Comparison of ENCODE assay signal across 11 mouse cellular contexts in the genomic region with DNA sequence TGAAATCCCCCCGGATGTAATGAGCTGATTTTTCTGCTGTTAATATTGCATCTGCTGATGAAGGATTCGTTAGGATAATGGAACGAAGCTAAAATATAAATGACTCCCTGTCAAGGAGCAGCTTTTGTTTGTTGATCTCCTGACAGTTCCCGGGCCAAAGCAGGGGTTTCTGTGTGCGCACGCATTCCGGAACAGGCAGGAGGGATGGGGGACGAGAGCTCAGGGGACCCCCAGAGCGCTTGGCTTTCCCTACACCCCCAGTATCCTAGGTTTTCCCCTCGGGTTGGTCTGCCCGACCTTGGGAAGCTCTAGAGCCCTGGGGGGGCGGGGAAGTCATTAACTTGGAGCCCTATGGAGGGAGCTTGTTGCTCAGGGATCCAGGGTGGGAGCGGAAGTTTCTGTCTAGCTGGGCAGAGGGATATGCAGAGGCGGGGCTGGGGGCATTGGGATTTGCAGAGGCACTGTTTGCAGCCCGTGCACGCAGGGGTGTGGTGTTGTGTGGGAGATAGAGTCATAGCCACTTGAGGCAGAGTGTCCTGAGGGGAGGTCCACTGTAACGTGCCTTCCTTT.
A peak's percentile ranks its signal among the peaks of the same experiment; 100 is the strongest.
DNase-seq lines count a peak whose midpoint lies in the region; ATAC-seq and TF ChIP-seq lines count a peak whose summit lies in the region.
"Had no signal": no experiment of that assay in that cellular context is flagged by ENCODE, and none has a peak within 500 bp of the region (broad histone marks: within the 10 kb centered on the region; RNA-seq: fewer than 3 reads in every experiment).

No protein-coding gene starts in this region.

- no peak for TF ChIP-seq CTCF in kidney, postnatal 0 days (IDR thresholded peaks at IDR 0.05; ENCODE audit: low read depth)
- no peak for TF ChIP-seq CTCF in hindbrain, postnatal 0 days (IDR thresholded peaks at IDR 0.05; ENCODE audit: low read depth)

- no peaks in the 10 kb centered on the region; the same call in 1 of the 2 replicates for H3K27me3 ChIP-seq in forebrain, embryonic 11.5 days (ENCODE audit: control insufficient read depth, insufficient read depth, low read length)
- H3K27me3 ChIP-seq in forebrain, embryonic 14.5 days (replicated peaks; ENCODE audit: control insufficient read depth, insufficient read depth, low read length): 0 out of 2 replicates have a peak, but pooled peaks cover 9% of the 10 kb centered on the region
- no peaks in the 10 kb centered on the region for H3K27me3 ChIP-seq in kidney, postnatal 0 days (ENCODE audit: insufficient read depth, low read length)
- peaks cover 37% of the 10 kb centered on the region for H3K27me3 ChIP-seq in hindbrain, postnatal 0 days (ENCODE audit: insufficient read depth, low read length)
- peaks cover 33% of the 10 kb centered on the region for H3K27me3 ChIP-seq in midbrain, embryonic 15.5 days (replicated peaks)

- 21% methylated on average over 17 of the region's 17 CpGs for WGBS in forebrain, embryonic 11.5 days
- 23% methylated on average over 17 of the region's 17 CpGs for WGBS in forebrain, embryonic 14.5 days
- WGBS in kidney, postnatal 0 days: 33% methylated on average over 17 of the region's 17 CpGs
- WGBS in hindbrain, postnatal 0 days: 12% methylated on average over 16 of the region's 17 CpGs
- 17% methylated on average over 17 of the region's 17 CpGs for WGBS in midbrain, embryonic 15.5 days

- no peaks in the 10 kb centered on the region for H3K36me3 ChIP-seq in forebrain, embryonic 11.5 days (ENCODE audit: control insufficient read depth, insufficient read depth, low read length)
- H3K36me3 ChIP-seq in forebrain, embryonic 14.5 days (ENCODE audit: control insufficient read depth, insufficient read depth, low read length): no peaks in the 10 kb centered on the region
- H3K36me3 ChIP-seq in kidney, postnatal 0 days (ENCODE audit: insufficient read depth, low read length): no peaks in the 10 kb centered on the region
- no peaks in the 10 kb centered on the region for H3K36me3 ChIP-seq in hindbrain, postnatal 0 days (ENCODE audit: insufficient read depth, low read length)
- no peaks in the 10 kb centered on the region for H3K36me3 ChIP-seq in midbrain, embryonic 15.5 days (replicated peaks)

- 0 out of 2 replicates have a peak overlapping the region, but pooled peaks have one; percentile 8 for H3K4me2 ChIP-seq in forebrain, embryonic 11.5 days (ENCODE audit: low read depth, low read length, severe bottlenecking)
- H3K4me2 ChIP-seq in forebrain, embryonic 14.5 days (ENCODE audit: low read length): no peak overlapping the region
- H3K4me2 ChIP-seq in kidney, postnatal 0 days (ENCODE audit: low read length): peak overlapping the region; percentile 37
- H3K4me2 ChIP-seq in hindbrain, postnatal 0 days (ENCODE audit: low read depth, low read length): 0 out of 2 replicates have a peak overlapping the region, but pooled peaks have one; percentile 18
- peak overlapping the region; percentile 17; the same call in 1 of the 2 replicates for H3K4me2 ChIP-seq in midbrain, embryonic 15.5 days

- no peak overlapping the region for H3K9ac ChIP-seq in forebrain, embryonic 11.5 days (ENCODE audit: low read length)
- no peak overlapping the region for H3K9ac ChIP-seq in forebrain, embryonic 14.5 days (ENCODE audit: low read length)
- H3K9ac ChIP-seq in kidney, postnatal 0 days (ENCODE audit: low read depth, low read length): no peak overlapping the region
- H3K9ac ChIP-seq in hindbrain, postnatal 0 days (replicated peaks; ENCODE audit: low read length): no peak overlapping the region
- H3K9ac ChIP-seq in midbrain, embryonic 15.5 days: no peak overlapping the region

- H3K9me3 ChIP-seq in forebrain, embryonic 11.5 days (ENCODE audit: control insufficient read depth, low read length): no peaks in the 10 kb centered on the region
- no peaks in the 10 kb centered on the region for H3K9me3 ChIP-seq in forebrain, embryonic 14.5 days (replicated peaks; ENCODE audit: control insufficient read depth, low read length)
- no peaks in the 10 kb centered on the region for H3K9me3 ChIP-seq in kidney, postnatal 0 days (replicated peaks; ENCODE audit: low read length)
- no peaks in the 10 kb centered on the region for H3K9me3 ChIP-seq in hindbrain, postnatal 0 days (ENCODE audit: low read length)
- no peaks in the 10 kb centered on the region for H3K9me3 ChIP-seq in midbrain, embryonic 15.5 days

- DNase-seq in forebrain, embryonic 11.5 days (ENCODE audit: low spot score): no peak
- no peak for DNase-seq in forebrain, embryonic 14.5 days (ENCODE audit: low spot score)
- no peak for DNase-seq in kidney, postnatal 0 days (ENCODE audit: low spot score)
- no peak for DNase-seq in kidney, adult 8-10 months
- no peak for DNase-seq in hindbrain, postnatal 0 days (ENCODE audit: low spot score)
- no peak for DNase-seq in natural killer cell, adult 2 months (ENCODE audit: low spot score in 2 of 2)
- DNase-seq: cerebellum, adult 11 months; left cerebral cortex, postnatal 4 days; thymus, adult 2 months had no signal

- H3K4me3 ChIP-seq in forebrain, embryonic 11.5 days (ENCODE audit: low read depth, low read length): no peak overlapping the region
- no peak overlapping the region for H3K4me3 ChIP-seq in forebrain, embryonic 14.5 days (ENCODE audit: low read depth, low read length)
- H3K4me3 ChIP-seq in kidney, postnatal 0 days (replicated peaks; ENCODE audit: low read depth, low read length): no peak overlapping the region
- H3K4me3 ChIP-seq in hindbrain, postnatal 0 days (ENCODE audit: low read length): no peak overlapping the region
- H3K4me3 ChIP-seq in midbrain, embryonic 15.5 days: no peak overlapping the region

- peaks cover 24% of the 10 kb centered on the region for H3K4me1 ChIP-seq in forebrain, embryonic 11.5 days (replicated peaks; ENCODE audit: control insufficient read depth, insufficient read depth, low read length)
- H3K4me1 ChIP-seq in forebrain, embryonic 14.5 days (ENCODE audit: control insufficient read depth, insufficient read depth, low read length): peaks cover 20% of the 10 kb centered on the region
- peaks cover 6% of the 10 kb centered on the region for H3K4me1 ChIP-seq in kidney, postnatal 0 days (replicated peaks; ENCODE audit: insufficient read depth, low read length)
- H3K4me1 ChIP-seq in hindbrain, postnatal 0 days (ENCODE audit: insufficient read depth, low read length): 0 out of 2 replicates have a peak, but pooled peaks cover 9% of the 10 kb centered on the region
- peaks cover 37% of the 10 kb centered on the region for H3K4me1 ChIP-seq in midbrain, embryonic 15.5 days

- no peak for ATAC-seq in forebrain, embryonic 11.5 days (replicated peaks; ENCODE audit: low FRiP score)
- ATAC-seq in forebrain, embryonic 14.5 days: no peak
- no peak for ATAC-seq in kidney, postnatal 0 days (replicated peaks; ENCODE audit: low FRiP score, low read depth)
- ATAC-seq in hindbrain, postnatal 0 days: no peak
- no peak for ATAC-seq in midbrain, embryonic 15.5 days (replicated peaks)
- no peak for ATAC-seq in megakaryocyte progenitor cell, adult 5-6 weeks (replicated peaks; ENCODE audit: poor library complexity)

- no peak overlapping the region for H3K27ac ChIP-seq in forebrain, embryonic 11.5 days (ENCODE audit: low read depth, low read length)
- H3K27ac ChIP-seq in forebrain, embryonic 14.5 days (ENCODE audit: low read depth, low read length): no peak overlapping the region
- H3K27ac ChIP-seq in kidney, postnatal 0 days: no peak overlapping the region
- no peak overlapping the region for H3K27ac ChIP-seq in hindbrain, postnatal 0 days
- no peak overlapping the region for H3K27ac ChIP-seq in midbrain, embryonic 15.5 days
